Mouse (Mus musculus): ENCODE measurements around the gene Cpsf3.

- TF ChIP-seq CTCF (IDR thresholded peaks at IDR 0.05; ENCODE audit: borderline replicate concordance, insufficient read depth, low read length) (no peak), POLR2A (IDR thresholded peaks at IDR 0.05; ENCODE audit: low read depth, low read length) (no peak)
Observed at GRCm38 (mm10) chr12:21241965-21242364, 43.2 kb upstream of the Cpsf3 start.

Measured in embryonic fibroblast, embryonic 13.5 days (primary cell).